Mouse (Mus musculus): ENCODE results near the gene Papolb.
A peak's percentile ranks its signal among the peaks of the same experiment; 100 is the strongest.

The Papolb gene

GRCm38 (mm10) chr5:142529915-142530314 lies at the start of gene Papolb:
Gene Papolb (minus strand): TSS chr5:142530076.
- DNase-seq (ENCODE audit: low spot score in 2 of 2) = no peak

- no peak for DNase-seq (ENCODE audit: low spot score in 2 of 2)
These were observed 48.3 kb upstream of the Papolb start for GRCm38 (mm10) chr5:142578192-142578591.

- no peak for DNase-seq (ENCODE audit: low spot score in 2 of 2)
These were observed 47.0 kb upstream of the Papolb start for GRCm38 (mm10) chr5:142576832-142577231.

- DNase-seq (ENCODE audit: low spot score in 2 of 2) = no peak
These were observed 44.6 kb upstream of the Papolb start for GRCm38 (mm10) chr5:142574323-142575057.

GRCm38 (mm10) chr5:142564606-142565005 lies 34.7 kb upstream of the Papolb start:
- DNase-seq (ENCODE audit: low spot score in 2 of 2) = no peak

GRCm38 (mm10) chr5:142560261-142560660 lies 30.4 kb upstream of the Papolb start:
- no peak for DNase-seq (ENCODE audit: low spot score in 2 of 2)

GRCm38 (mm10) chr5:142557397-142558067 lies 27.7 kb upstream of the Papolb start:
- peak; percentile 81 to 86 for DNase-seq (ENCODE audit: low spot score in 2 of 2)

GRCm38 (mm10) chr5:142556721-142557120 lies 26.8 kb upstream of the Papolb start:
- DNase-seq (ENCODE audit: low spot score in 2 of 2) = no peak

GRCm38 (mm10) chr5:142555866-142556265 lies 26.0 kb upstream of the Papolb start:
- DNase-seq (ENCODE audit: low spot score in 2 of 2) = no peak

- DNase-seq (ENCODE audit: low spot score in 2 of 2) = peak; percentile 98
These were observed 21.1 kb upstream of the Papolb start, which contains the start of gene Radil for GRCm38 (mm10) chr5:142550706-142551652. Gene Radil (minus strand): TSS chr5:142551098.

GRCm38 (mm10) chr5:142549961-142550705 lies 20.3 kb upstream of the Papolb start:
- peak; percentile 28 to 43 for DNase-seq (ENCODE audit: low spot score in 2 of 2)

- DNase-seq (ENCODE audit: low spot score in 2 of 2) = no peak
These were observed 19.6 kb upstream of the Papolb start for GRCm38 (mm10) chr5:142549441-142549840.

- DNase-seq (ENCODE audit: low spot score in 2 of 2) = no peak
These were observed 17.2 kb upstream of the Papolb start for GRCm38 (mm10) chr5:142547066-142547465.

- DNase-seq (ENCODE audit: low spot score in 2 of 2) = no peak
These were observed 16.5 kb upstream of the Papolb start for GRCm38 (mm10) chr5:142546344-142546743.

GRCm38 (mm10) chr5:142545014-142545795 lies 15.3 kb upstream of the Papolb start:
- no peak for DNase-seq (ENCODE audit: low spot score in 2 of 2)

- DNase-seq (ENCODE audit: low spot score in 2 of 2) = no peak
These were observed 7.4 kb upstream of the Papolb start for GRCm38 (mm10) chr5:142537286-142537685.

GRCm38 (mm10) chr5:142535388-142535787 lies 5.5 kb upstream of the Papolb start:
- no peak for DNase-seq (ENCODE audit: low spot score in 2 of 2)

GRCm38 (mm10) chr5:142524711-142525464 lies 5.0 kb downstream of the Papolb start:
- DNase-seq (ENCODE audit: low spot score in 2 of 2) = no peak

- DNase-seq (ENCODE audit: low spot score in 2 of 2) = no peak
These were observed 8.5 kb downstream of the Papolb start for GRCm38 (mm10) chr5:142521195-142521866.

Data from frontal cortex, postnatal 25 days (tissue).